30 mouse cellular contexts compared by ENCODE assay signal in the genomic region with DNA sequence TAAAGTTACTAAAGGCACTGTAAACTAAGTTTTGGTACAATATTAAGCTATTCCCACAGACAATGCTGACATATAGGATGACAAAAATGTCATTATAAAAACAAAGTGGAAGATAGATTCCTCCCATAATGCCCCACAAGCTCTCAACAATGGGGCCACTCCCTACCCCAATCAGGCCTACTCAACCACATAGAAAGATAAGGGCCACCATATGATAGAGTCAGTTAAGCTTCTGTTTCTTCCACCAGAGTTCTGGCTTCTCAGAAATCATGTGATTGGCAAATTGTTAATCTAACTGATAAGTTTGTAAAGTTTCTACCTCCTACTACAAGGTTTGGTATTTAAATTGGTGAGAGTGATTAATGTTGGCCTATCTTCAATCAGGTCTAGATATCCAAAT.
"Had no signal": no experiment of that assay in that cellular context is flagged by ENCODE, and none has a peak within 500 bp of the region (broad histone marks: within the 10 kb centered on the region; RNA-seq: fewer than 3 reads in every experiment).

No protein-coding gene starts in this region.

- H3K27ac ChIP-seq: left cerebral cortex, adult 2 months; limb, embryonic 10.5 days; limb, embryonic 12.5 days; limb, embryonic 13.5 days; limb, embryonic 15.5 days; liver, embryonic 12.5 days; liver, embryonic 13.5 days; liver, embryonic 14.5 days; liver, embryonic 15.5 days; lung, embryonic 15.5 days; macrophage; midbrain, embryonic 10.5 days; midbrain, embryonic 12.5 days; midbrain, embryonic 13.5 days; midbrain, embryonic 15.5 days had no signal

- ATAC-seq: liver, embryonic 12.5 days; liver, postnatal 0 days; lung, postnatal 0 days; midbrain, embryonic 13.5 days; midbrain, embryonic 15.5 days; midbrain, embryonic 16.5 days had no signal

- H3K9me3 ChIP-seq: limb, embryonic 10.5 days; limb, embryonic 12.5 days; limb, embryonic 13.5 days; limb, embryonic 15.5 days; liver, embryonic 12.5 days; liver, embryonic 13.5 days; liver, embryonic 15.5 days; lung, embryonic 15.5 days; megakaryocyte, embryonic 14.5 days; midbrain, embryonic 10.5 days; midbrain, embryonic 12.5 days; midbrain, embryonic 13.5 days; midbrain, embryonic 15.5 days had no signal

- H3K9ac ChIP-seq: limb, embryonic 12.5 days; limb, embryonic 13.5 days; limb, embryonic 15.5 days; liver, embryonic 12.5 days; liver, embryonic 13.5 days; liver, embryonic 14.5 days; liver, embryonic 15.5 days; liver, postnatal 0 days; lung, embryonic 14.5 days; lung, embryonic 15.5 days; midbrain, embryonic 12.5 days; midbrain, embryonic 13.5 days; midbrain, embryonic 15.5 days had no signal

- H3K27me3 ChIP-seq: limb, embryonic 12.5 days; limb, embryonic 13.5 days; limb, embryonic 15.5 days; liver, embryonic 12.5 days; liver, embryonic 13.5 days; liver, embryonic 15.5 days; lung, embryonic 15.5 days; megakaryocyte, embryonic 14.5 days; midbrain, embryonic 12.5 days; midbrain, embryonic 13.5 days; midbrain, embryonic 15.5 days had no signal

- H3K4me1 ChIP-seq: limb, embryonic 10.5 days; limb, embryonic 12.5 days; limb, embryonic 13.5 days; limb, embryonic 15.5 days; liver, embryonic 12.5 days; liver, embryonic 13.5 days; liver, embryonic 15.5 days; lung, embryonic 15.5 days; megakaryocyte, embryonic 14.5 days; midbrain, embryonic 10.5 days; midbrain, embryonic 12.5 days; midbrain, embryonic 13.5 days; midbrain, embryonic 15.5 days had no signal

- DNase-seq: left cerebral cortex, postnatal 4 days; liver; liver, embryonic 13.5 days; liver, postnatal 0 days; lung, adult 18-20 months; lung, adult 2 months; lung, embryonic 14.5 days; lung, postnatal 10 days; lung, postnatal 14 days; lung, postnatal 36 days; lung, postnatal 4 days; midbrain, embryonic 14.5 days had no signal

- H3K36me3 ChIP-seq: limb, embryonic 10.5 days; limb, embryonic 12.5 days; limb, embryonic 13.5 days; limb, embryonic 15.5 days; liver, embryonic 12.5 days; liver, embryonic 13.5 days; liver, embryonic 15.5 days; lung, embryonic 15.5 days; midbrain, embryonic 10.5 days; midbrain, embryonic 12.5 days; midbrain, embryonic 13.5 days; midbrain, embryonic 15.5 days had no signal

- H3K4me3 ChIP-seq: left cerebral cortex, adult 2 months; limb, embryonic 10.5 days; limb, embryonic 12.5 days; limb, embryonic 13.5 days; limb, embryonic 15.5 days; liver, embryonic 12.5 days; liver, embryonic 13.5 days; liver, embryonic 15.5 days; lung, embryonic 15.5 days; megakaryocyte, embryonic 14.5 days; midbrain, embryonic 10.5 days; midbrain, embryonic 12.5 days; midbrain, embryonic 13.5 days; midbrain, embryonic 15.5 days; myocyte had no signal
